Mouse (Mus musculus) cerebellum, postnatal 10 days (tissue): ENCODE measurements around the gene Themis2.
A peak's percentile ranks its signal among the peaks of the same experiment; 100 is the strongest.
"Not testable (repeated sequence)": the region's sequence is repeated elsewhere in the genome, so short reads cannot be mapped to it uniquely, and the experiment has no call there.

Source experiments
- DNase-seq, 2 experiments: peaks; one replicate each; pipeline ENCODE4 v3.0.0; 2021; ENCODE audit warnings: mixed read lengths in 2 of 2

The Themis2 gene

DNA sequence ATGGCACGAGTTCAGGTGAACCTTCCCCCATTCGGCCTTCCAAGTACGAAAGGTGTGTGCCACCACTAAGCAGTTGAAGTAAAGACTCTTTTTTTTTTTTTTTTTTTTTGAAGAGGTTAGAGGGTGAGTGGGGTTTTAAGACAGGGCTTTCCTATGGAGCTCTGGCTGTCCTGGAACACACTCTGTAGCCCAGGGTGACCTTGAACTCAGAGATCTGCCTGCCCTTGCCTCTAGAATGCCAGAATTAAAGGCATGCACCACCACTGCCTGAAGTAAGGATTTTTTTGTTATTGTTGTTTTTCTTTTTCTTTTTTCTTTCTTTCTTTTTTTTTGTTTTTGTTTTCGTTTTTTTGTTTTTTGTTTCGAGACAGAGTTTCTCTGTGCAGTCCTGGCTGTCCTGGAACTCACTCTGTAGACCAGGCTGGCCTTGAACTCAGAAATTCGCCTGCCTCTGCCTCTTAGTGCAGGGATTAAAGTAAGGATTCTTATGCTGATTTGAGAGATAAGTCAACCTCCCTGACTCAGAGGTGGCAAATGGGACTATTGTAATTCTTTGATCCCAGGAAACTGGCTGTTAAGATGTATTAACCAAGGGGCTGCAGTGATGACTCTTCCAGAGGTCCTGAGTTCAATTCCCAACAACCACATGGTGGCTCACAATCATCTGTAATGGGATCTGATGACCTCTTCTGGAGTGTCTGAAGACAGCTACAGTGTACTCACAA, 46.8 kb downstream of the Themis2 start:
- DNase-seq, result no peak

- DNase-seq, result no peak
Observed at GRCm38 (mm10) chr4:132748778-132749177, 47.4 kb downstream of the Themis2 start.

DNA sequence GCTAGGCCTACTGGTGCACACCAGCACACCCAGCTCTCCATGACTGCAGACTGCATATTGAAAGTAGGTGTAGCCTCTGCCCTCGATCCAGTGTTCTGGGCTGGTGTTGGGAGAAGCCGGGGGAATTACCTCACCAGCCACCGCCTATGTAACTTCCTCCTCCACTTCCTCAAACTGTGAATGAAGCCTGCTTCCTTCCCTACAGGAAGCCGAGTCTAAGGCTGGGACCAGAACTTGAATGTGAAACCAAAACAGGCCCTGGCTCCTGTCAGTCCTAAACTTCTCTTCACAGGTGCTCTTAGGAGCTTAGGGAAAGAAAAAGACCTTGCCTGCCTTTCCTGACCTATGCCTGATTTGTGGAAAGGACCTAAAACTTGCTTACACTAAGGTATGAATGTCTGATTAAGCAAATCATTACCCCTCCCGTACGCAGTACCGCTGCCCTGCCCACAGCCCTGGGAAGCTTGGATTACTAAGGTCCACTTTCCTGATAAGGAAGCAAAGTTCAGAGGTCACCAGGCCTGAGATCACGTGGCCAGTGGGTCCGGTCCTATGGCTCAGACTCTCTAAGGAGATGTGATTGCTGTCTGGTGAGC, 48.4 kb downstream of the Themis2 start:
- DNase-seq, result no peak

- DNase-seq, result no peak
Observed at GRCm38 (mm10) chr4:132746911-132747517, 49.2 kb downstream of the Themis2 start.

DNA sequence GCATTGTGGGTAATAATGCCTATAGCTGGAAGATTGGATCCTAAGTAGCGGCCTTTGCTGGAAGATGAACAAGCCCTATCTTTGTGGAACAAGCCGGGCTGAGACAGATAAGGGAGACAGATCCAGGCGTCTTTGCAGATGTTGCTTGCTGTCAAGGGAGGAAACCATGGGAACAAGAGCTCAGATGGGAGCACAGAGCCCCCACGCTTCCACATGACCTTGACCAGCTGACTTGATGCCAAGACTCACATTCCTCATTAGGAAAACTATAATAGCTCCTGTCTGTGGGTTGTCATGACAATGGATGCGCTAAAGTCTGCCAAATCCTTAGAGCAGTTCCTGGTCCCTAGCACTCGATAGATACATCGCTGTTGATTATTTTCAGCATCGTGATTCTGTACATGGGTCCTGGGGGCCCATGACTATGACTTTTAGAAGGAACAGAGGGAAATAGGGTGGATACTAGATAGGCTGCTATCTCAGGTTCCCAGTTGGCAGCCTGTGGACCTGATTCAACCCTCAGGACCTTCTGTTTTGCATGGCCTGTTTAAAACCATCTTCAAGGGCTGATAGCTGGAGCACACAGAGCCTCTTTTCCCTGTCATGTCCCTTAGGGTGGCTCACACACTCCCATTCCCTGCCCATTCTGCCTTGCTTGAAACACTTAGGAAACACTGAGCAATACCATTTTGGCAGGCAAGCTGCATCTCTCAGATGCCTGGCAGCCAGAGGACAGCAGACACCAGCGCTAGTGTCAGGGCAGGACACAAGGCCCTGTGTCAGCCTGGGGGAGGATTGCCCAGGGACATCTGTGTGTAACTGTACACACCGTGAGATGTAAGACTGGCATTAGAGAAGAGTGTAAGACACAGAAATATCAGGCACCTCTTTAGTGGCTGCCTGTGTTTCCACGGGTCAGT, 51.9 kb downstream of the Themis2 start:
- DNase-seq, result peak in 1 of 2 experiments; percentile 21

- DNase-seq, result no peak
Observed at GRCm38 (mm10) chr4:132741491-132741890, 54.7 kb downstream of the Themis2 start.

DNA sequence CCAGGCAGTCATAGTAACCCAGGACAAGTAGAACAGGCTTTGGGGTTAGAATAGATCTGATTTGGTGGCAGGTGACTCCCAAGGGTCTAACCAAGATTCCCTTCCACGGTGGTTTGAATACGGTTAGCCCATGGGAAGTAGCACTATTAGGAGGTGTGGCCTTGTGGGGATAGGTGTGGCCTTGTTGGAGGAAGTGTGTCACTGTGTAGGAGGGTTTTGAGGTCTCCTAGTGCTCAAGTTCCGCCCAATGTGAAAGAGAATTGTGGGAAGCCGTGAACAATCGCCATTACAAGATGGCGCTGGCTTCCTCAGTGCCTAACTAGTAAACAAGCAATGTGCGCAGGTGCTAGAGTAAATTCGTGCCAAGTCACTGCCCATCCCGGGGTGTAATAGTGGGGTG, 59.0 kb downstream of the Themis2 start:
- DNase-seq, result not testable (repeated sequence)

DNA sequence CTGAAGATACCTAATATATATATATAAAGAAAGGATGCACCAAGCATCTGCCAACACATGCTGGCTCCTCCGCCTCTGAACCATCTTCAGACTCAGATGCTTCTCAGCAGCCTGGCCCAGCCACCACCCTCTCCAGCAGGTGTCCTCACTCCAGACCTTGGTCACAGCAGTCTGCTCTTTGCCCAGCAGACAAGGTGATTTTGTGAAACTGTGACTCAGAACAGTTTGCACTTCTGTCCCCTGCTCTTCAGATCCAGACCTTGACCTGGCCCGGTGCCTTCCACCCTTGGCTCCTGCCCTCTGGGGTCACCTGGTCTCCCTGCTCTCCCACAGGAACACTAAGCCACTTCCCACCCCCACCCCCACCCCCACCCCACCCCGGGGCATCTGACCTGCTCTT, 60.3 kb downstream of the Themis2 start:
- DNase-seq, result no peak

- no peak for DNase-seq
Observed at GRCm38 (mm10) chr4:132735389-132735788, 60.8 kb downstream of the Themis2 start.

- DNase-seq, result no peak
Observed at GRCm38 (mm10) chr4:132734766-132735165, 61.4 kb downstream of the Themis2 start.

DNA sequence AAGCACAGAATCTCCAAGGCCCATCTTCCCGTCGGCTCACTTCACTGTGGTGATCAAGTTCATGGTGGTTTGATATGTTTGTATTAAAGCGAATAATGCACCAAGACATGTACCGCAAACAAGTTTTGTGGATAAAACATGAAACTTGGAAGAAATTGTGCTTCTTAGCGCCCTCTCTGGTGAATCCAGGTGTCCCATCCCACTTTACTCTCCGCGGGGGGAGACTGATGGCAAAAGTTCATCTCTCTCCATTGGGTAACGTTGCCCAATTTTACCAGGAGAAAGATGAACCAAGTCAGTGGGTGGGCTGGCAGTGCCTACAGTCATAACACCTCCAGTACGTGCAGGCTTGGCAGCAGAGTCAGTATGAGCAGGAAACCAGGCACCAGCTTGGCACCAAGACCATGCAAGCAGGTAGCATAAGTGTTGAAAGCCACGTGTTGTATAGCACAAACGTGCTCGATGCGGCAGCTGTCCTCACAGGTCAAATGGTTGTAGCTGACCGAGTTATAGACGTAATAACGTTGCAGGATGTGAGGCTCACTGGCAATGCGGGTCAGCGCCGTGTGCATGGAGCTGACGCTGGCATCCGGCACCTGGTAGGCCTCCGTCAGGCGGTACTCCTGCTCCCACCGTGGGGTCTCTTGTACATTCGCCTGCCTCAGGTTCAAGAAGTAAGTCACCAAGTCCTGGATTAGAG, 63.0 kb downstream of the Themis2 start:
- DNase-seq, result peak; percentile 32 to 46

GRCm38 (mm10) chr4:132732148-132732684, 64.0 kb downstream of the Themis2 start, which contains the start of gene Xkr8:
Xkr8 (minus strand) TSS chr4:132732546.
- DNase-seq, result peak; percentile 90 to 95
